Mouse (Mus musculus): ENCODE data around the gene Gm10100. TPM values are rescaled to one million over a fixed set of nuclear protein-coding genes. Genes with fewer than 3 reads are reported as not detected.

Gene Gm10100
- polyA plus RNA-seq (2015; fragmentation: Nextera tagmentation; extraction: Ambion mirVana), result not detected in 2 replicates

DNA sequence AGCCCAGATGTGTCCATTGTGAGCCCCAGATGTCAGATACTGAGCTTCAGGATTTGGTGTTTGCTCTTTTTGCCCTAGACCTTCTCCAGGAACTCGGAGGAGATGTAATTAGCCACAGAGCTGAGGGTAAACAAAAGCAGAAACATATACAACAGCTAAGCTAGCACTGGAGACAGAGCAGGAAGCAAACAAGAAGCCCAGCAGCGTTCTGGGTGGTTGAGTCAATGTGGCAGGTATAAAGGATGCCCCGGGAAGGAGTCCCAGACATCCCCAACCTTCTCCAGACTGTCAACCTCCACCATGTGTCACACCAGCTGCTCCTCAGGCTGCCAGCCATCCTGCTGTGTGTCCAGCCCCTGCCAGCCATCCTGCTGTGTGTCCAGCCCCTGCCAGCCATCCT is at the start of gene Gm10100:
Gene Gm10100 (plus strand): TSS at position 301 of the 400 bp plus-strand sequence.

DNA sequence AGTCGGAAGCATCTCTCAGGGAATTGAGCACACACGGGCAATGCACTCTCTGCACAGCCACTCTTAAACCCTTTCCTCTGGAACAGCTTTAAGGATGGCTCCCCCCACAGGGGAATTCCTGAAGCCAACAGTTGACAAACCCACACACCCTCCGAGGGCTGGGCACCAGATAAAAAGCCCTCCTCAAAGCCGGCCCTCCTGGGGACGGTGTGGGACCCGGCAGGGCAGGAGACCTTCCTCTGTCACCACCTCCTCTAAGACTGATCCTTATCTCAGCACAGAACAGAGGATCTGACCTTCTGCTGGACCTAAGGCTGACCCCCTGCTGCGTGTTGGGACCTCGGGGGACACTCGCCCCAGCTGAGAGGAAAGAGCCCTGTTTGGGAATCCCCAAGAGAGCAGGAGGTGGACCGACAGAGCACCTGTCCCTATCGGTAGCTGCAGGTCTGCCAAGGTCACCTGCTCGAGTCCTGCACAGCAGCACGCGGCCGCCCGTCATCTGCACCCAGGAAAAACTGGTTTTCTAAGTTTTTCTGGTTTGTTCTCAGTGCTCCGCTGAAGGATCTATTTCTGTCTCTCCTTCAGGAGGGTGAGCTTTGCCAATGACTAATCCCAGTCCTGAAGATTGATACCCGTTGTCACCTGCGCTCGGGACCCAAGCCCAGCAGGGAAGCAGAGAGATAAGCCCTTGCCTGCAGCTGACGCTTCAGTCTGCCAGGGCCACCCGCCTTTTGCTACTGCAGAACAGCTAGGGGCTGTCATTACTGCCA is 40.2 kb upstream of the Gm10100 start, which contains the start of gene Tspear:
Gene Tspear (plus strand): TSS at position 675 of the 770 bp plus-strand sequence.

GRCm38 (mm10) chr10:77690356-77690807 is 35.9 kb upstream of the Gm10100 start, which contains the start of gene Gm19402:
TSS of gene Gm19402 (minus strand) at chr10:77690757.

DNA sequence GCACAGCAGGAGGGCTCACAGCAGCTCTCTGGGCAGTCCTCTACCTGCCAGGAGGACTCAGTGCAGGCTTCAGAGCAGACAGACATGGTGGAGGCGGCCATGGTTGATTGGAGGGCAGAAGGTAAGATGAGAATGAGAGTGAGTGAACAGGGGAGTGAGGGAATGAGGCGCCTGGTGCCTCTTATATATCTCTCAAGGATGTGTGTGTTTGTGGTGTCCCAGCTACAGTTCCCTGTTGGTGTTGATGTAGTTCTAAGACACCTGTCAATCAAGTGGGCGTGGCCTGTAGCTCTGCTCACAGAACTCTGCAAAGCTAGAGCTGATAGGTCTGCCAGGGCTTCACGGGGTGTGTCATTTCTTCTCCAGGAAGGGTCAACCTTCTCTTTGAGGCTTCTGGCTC is 29.2 kb upstream of the Gm10100 start, which contains the start of gene Gm9508:
Gene Gm9508 (minus strand): TSS at position 101 of the 400 bp plus-strand sequence.

GRCm38 (mm10) chr10:77706326-77706725 is 20.0 kb upstream of the Gm10100 start, which contains the start of gene Gm10272:
TSS of gene Gm10272 (plus strand) at chr10:77706626.

GRCm38 (mm10) chr10:77711157-77711556 is 15.1 kb upstream of the Gm10100 start, which contains the start of gene Gm10024:
TSS of gene Gm10024 (plus strand) at chr10:77711457.

GRCm38 (mm10) chr10:77715507-77715906 is 10.8 kb upstream of the Gm10100 start, which contains the start of gene Gm10142:
TSS of gene Gm10142 (plus strand) at chr10:77715807.

GRCm38 (mm10) chr10:77720299-77720698 is 6.0 kb upstream of the Gm10100 start, which contains the start of gene Krtap12-1:
TSS of gene Krtap12-1 (plus strand) at chr10:77720599.

GRCm38 (mm10) chr10:77741924-77742688 is 15.8 kb downstream of the Gm10100 start, which contains the start of gene Gm18596:
TSS of gene Gm18596 (minus strand) at chr10:77742638.

GRCm38 (mm10) chr10:77751254-77751653 is 25.0 kb downstream of the Gm10100 start, which contains the start of gene Gm9736:
TSS of gene Gm9736 (minus strand) at chr10:77751354.

DNA sequence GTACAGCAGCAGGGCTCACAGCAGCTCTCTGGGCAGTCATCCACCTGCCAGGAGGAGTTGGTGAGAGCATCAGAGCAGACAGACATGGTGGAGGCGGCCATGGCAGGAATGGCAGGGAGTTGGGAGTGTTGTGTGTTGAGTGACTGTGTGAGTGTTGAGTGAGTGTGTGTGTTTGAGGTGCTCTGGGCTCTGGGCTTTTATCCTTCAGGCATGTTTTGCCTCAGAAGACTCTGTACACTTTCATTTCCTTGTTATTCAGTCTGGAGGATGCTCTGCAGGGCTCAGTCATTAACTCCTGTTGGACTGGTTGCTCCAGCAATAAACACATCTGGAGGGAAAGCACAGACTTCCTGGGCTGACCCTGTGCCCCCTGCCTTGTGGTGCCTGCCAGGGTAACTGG is 33.3 kb downstream of the Gm10100 start, which contains the start of gene Gm3233:
Gene Gm3233 (minus strand): TSS at position 101 of the 400 bp plus-strand sequence.

DNA sequence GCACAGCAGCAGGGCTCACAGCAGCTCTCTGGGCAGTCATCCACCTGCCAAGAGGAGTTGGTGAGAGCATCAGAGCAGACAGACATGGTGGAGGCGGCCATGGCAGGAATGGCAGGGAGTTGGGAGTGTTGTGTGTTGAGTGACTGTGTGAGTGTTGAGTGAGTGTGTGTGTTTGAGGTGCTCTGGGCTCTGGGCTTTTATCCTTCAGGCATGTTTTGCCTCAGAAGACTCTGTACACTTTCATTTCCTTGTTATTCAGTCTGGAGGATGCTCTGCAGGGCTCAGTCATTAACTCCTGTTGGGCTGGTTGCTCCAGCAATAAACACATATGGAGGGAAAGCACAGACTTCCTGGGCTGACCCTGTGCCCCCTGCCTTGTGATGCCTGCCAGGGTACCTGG is 44.9 kb downstream of the Gm10100 start, which contains the start of gene Gm3238:
Gene Gm3238 (minus strand): TSS at position 101 of the 400 bp plus-strand sequence.

Other genes starting within 250 kb of the Gm10100 start
- gene Fam207a, start 210.7 kb upstream of the Gm10100 start, polyA plus RNA-seq (2015; fragmentation: Nextera tagmentation; extraction: Ambion mirVana), result 27.7 and 28.7 TPM in 2 replicates
- 5.6 and 37.0 TPM in 2 replicates for gene Itgb2, start 196.2 kb upstream of the Gm10100 start, polyA plus RNA-seq (2015; fragmentation: Nextera tagmentation; extraction: Ambion mirVana)
- gene Pttg1ip, start 144.8 kb upstream of the Gm10100 start, polyA plus RNA-seq (2015; fragmentation: Nextera tagmentation; extraction: Ambion mirVana), result 150 and 154 TPM in 2 replicates
- 184 and 190 TPM in 2 replicates for gene Sumo3, start 120.4 kb upstream of the Gm10100 start, polyA plus RNA-seq (2015; fragmentation: Nextera tagmentation; extraction: Ambion mirVana)
- gene Gm49325, start 120.3 kb upstream of the Gm10100 start, polyA plus RNA-seq (2015; fragmentation: Nextera tagmentation; extraction: Ambion mirVana), result 5.7 and 21.3 TPM in 2 replicates
- 59.0 and 62.6 TPM in 2 replicates for gene Ube2g2, start 104.2 kb upstream of the Gm10100 start, polyA plus RNA-seq (2015; fragmentation: Nextera tagmentation; extraction: Ambion mirVana)
- 0.39 and 0.67 TPM in 2 replicates for gene Tspear, start 39.9 kb upstream of the Gm10100 start, polyA plus RNA-seq (2015; fragmentation: Nextera tagmentation; extraction: Ambion mirVana)
- gene Gm19402, start 35.7 kb upstream of the Gm10100 start, polyA plus RNA-seq (2015; fragmentation: Nextera tagmentation; extraction: Ambion mirVana), result not detected in 2 replicates
- gene Gm9508, start 29.3 kb upstream of the Gm10100 start, polyA plus RNA-seq (2015; fragmentation: Nextera tagmentation; extraction: Ambion mirVana), result not detected in 2 replicates
- gene Gm10272, start 19.9 kb upstream of the Gm10100 start, polyA plus RNA-seq (2015; fragmentation: Nextera tagmentation; extraction: Ambion mirVana), result not detected in 2 replicates
- gene Gm10024, start 15.0 kb upstream of the Gm10100 start, polyA plus RNA-seq (2015; fragmentation: Nextera tagmentation; extraction: Ambion mirVana), result not detected in 2 replicates
- not detected in 2 replicates for gene Gm10142, start 10.7 kb upstream of the Gm10100 start, polyA plus RNA-seq (2015; fragmentation: Nextera tagmentation; extraction: Ambion mirVana)
- not detected in 2 replicates for gene Krtap12-1, start 5.9 kb upstream of the Gm10100 start, polyA plus RNA-seq (2015; fragmentation: Nextera tagmentation; extraction: Ambion mirVana)
- not detected in 2 replicates for gene Gm18596, start 16.2 kb downstream of the Gm10100 start, polyA plus RNA-seq (2015; fragmentation: Nextera tagmentation; extraction: Ambion mirVana)
- not detected in 2 replicates for gene Gm9736, start 24.9 kb downstream of the Gm10100 start, polyA plus RNA-seq (2015; fragmentation: Nextera tagmentation; extraction: Ambion mirVana)
- gene Gm3233, start 33.2 kb downstream of the Gm10100 start, polyA plus RNA-seq (2015; fragmentation: Nextera tagmentation; extraction: Ambion mirVana), result not detected in 2 replicates
- gene Gm3238, start 44.8 kb downstream of the Gm10100 start, polyA plus RNA-seq (2015; fragmentation: Nextera tagmentation; extraction: Ambion mirVana), result not detected in 2 replicates
- gene Gm7138, start 50.5 kb downstream of the Gm10100 start, polyA plus RNA-seq (2015; fragmentation: Nextera tagmentation; extraction: Ambion mirVana), result not detected in 2 replicates
- gene Gm3250, start 56.1 kb downstream of the Gm10100 start, polyA plus RNA-seq (2015; fragmentation: Nextera tagmentation; extraction: Ambion mirVana), result not detected in 2 replicates
- not detected in 2 replicates for gene Gm7137, start 61.7 kb downstream of the Gm10100 start, polyA plus RNA-seq (2015; fragmentation: Nextera tagmentation; extraction: Ambion mirVana)
- gene Gm9639, start 68.6 kb downstream of the Gm10100 start, polyA plus RNA-seq (2015; fragmentation: Nextera tagmentation; extraction: Ambion mirVana), result not detected in 2 replicates
- gene Gm19668, start 72.6 kb downstream of the Gm10100 start, polyA plus RNA-seq (2015; fragmentation: Nextera tagmentation; extraction: Ambion mirVana), result not detected in 2 replicates
- not detected in 2 replicates for gene Gm9507, start 85.4 kb downstream of the Gm10100 start, polyA plus RNA-seq (2015; fragmentation: Nextera tagmentation; extraction: Ambion mirVana)
- gene Gm2696, start 88.2 kb downstream of the Gm10100 start, polyA plus RNA-seq (2015; fragmentation: Nextera tagmentation; extraction: Ambion mirVana), result not detected in 2 replicates
- not detected in 2 replicates for gene Krtap10-4, start 100.6 kb downstream of the Gm10100 start, polyA plus RNA-seq (2015; fragmentation: Nextera tagmentation; extraction: Ambion mirVana)
- gene Krtap10-10, start 109.5 kb downstream of the Gm10100 start, polyA plus RNA-seq (2015; fragmentation: Nextera tagmentation; extraction: Ambion mirVana), result not detected in 2 replicates
- not detected in 2 replicates for gene Gm36176, start 120.3 kb downstream of the Gm10100 start, polyA plus RNA-seq (2015; fragmentation: Nextera tagmentation; extraction: Ambion mirVana)
- not detected in 2 replicates for gene Gm10318, start 126.4 kb downstream of the Gm10100 start, polyA plus RNA-seq (2015; fragmentation: Nextera tagmentation; extraction: Ambion mirVana)
- not detected in 2 replicates for gene Gm3285, start 135.5 kb downstream of the Gm10100 start, polyA plus RNA-seq (2015; fragmentation: Nextera tagmentation; extraction: Ambion mirVana)
- 7.1 and 7.6 TPM in 2 replicates for gene Lrrc3, start 176.1 kb downstream of the Gm10100 start, polyA plus RNA-seq (2015; fragmentation: Nextera tagmentation; extraction: Ambion mirVana)
- 0.27 and 0.58 TPM in 2 replicates for gene Trpm2, start 244.1 kb downstream of the Gm10100 start, polyA plus RNA-seq (2015; fragmentation: Nextera tagmentation; extraction: Ambion mirVana)